Mouse (Mus musculus) common myeloid progenitor, adult 5-6 weeks (primary cell): ENCODE results near the gene Syt13. TPM values are rescaled to one million over a fixed set of nuclear protein-coding genes. Genes with fewer than 3 reads are reported as not detected.
A peak's percentile ranks its signal among the peaks of the same experiment; 100 is the strongest.

Source experiments
- ATAC-seq: replicated peaks from 2 replicates; pipeline ENCODE4 v1.8.0; 2016; ENCODE audit warnings: low read depth, mild to moderate bottlenecking, moderate TSS enrichment, inconsistent platforms; ENCODE audit not compliant: poor library complexity, severe bottlenecking
- total RNA-seq: library from RNA; stranded (forward); fragments of 200-1000, 187-1606 nt; gene quantifications from 2 replicates; pipeline ENCODE4 v1.2.3, GENCODE M21; 2017

Gene Syt13
- not detected in 2 replicates for total RNA-seq

GRCm38 (mm10) chr2:92914933-92915553 lies at the start of gene Syt13:
TSS of gene Syt13 (plus strand) at chr2:92915098.
- peak; percentile 62 for ATAC-seq

- ATAC-seq: no peak
Measured at GRCm38 (mm10) chr2:92866616-92867015, 48.3 kb upstream of the Syt13 start.

- no peak for ATAC-seq
Measured at GRCm38 (mm10) chr2:92870139-92870836, 44.6 kb upstream of the Syt13 start.

DNA sequence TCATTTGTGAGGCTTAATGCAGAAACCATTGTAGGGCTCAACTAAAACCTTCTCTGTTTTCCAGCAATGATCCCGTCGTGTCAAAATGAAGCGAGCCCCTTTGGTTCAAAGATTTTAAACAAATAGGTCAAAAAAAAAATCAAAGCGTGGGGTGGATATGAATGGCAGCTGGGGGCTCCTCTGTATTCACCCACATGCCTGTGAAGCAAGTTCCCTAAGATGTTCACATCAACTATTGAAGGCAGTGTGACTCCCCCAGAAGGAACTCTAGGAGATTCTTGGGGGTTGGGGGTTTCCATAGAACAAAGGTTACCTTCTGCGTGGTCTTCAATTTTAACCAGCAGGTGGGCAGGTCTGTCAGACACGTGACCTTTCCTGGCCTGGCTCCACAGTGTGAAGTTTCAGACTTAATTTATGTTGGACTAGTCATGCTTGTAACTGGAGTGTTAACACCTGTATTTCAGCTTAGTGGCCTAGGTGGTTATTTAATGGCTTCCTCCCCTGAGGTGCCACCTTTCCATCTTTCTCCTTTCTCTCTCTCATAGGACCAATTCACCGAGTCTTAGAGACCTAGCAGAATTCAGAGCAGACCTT lies 43.7 kb upstream of the Syt13 start:
- no peak for ATAC-seq

DNA sequence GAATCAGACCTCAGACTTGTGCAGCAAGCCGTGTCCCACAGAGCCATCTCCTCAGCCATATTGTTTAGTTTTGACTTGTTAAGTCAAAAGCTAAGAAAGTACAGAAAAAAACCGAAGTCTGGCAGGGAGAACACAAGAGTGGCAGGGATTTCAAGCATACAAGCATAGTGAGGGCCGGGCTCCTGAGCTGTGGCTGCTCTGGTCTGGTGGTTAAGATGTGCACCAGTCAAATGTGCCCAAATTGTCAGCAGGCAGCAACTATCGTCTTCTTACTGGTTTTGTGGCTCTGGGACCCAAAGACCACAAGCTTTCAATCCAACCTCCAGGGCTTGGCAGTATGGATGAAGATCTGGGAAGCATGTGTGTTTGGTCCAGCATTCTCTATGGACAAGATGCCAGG lies 42.2 kb upstream of the Syt13 start:
- no peak for ATAC-seq

DNA sequence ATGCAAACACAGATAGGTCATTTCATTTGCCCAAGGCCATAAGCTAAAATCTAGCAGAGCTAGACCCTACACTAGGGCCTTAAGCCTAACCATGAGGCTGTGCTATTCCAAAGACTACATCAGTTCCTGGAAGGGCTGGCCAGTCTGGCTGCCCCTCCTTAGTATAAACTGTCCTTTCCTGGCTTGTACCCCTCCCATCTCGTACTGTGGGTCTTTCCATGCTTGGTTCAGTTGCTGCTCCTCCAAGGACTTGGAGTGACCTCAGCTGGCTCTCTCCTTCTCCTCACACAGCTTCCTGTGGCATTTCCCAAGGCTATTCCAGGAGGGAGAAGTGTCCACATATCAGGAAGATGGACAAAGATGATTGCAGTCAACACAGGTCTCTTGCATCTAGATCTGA lies 40.3 kb upstream of the Syt13 start:
- no peak for ATAC-seq

DNA sequence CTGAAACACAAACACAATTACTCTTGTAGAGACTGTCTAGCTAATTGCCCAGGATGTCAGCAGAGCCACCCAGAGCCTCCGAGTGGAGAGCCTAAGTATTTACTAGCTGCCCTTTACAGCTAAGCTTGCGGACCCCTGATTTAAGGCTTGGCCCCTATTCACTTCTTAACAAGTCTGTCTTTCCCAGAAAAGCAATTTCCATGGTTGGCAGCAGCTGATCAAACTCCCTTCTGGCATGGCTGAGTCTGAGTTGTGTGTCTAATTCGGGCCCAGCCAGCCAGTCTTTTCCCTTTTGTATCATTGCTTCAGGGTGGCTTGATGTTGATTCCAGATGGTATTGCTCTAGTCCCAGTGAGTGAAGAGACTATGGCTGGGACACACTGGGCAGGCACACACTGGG lies 37.4 kb upstream of the Syt13 start:
- ATAC-seq: no peak

DNA sequence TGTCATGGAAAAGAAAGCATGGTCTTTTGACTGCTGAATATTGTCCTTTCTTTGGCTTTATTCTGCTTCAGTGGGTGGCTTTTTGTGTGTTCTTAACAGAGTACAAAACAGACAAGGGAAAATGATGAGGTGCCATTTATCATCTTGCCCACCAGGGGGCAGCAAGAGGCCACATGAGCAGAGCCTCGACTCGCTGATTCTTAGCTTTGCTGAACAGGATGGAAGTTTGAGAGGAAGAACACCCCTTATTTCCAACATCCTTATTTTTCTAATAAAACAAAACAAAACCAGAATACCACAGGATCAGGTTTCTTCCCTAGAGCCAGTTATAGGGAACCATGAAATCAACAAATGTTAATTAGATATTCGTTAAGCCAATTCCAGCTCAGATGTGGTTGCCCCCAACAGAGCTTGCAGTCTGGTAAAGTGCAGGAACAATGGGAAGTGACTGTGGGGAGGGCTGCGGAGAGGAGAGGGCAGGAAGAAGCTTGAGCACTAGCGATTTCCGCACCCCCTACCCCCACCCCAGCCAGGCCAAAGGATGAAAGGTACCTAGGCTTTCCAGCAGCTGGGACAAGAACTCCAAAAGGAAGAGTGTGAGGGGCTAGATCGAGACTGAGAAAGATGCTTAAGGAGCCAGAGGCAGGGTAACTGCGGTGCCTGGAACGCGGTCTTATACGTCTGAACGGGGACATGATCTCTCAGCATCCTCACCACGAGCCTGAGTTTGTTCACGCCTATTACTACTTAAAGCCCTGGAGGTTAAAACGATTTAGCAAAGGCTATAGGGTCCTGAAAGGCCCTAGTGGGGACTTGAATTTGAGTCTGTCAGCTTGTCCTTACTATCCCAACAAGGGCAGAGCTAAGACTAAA lies 31.6 kb upstream of the Syt13 start:
- ATAC-seq: peak; percentile 81

- ATAC-seq: 0 out of 2 replicates have a peak, but pooled peaks have one; percentile 54
Measured at GRCm38 (mm10) chr2:92883912-92884243, 31.0 kb upstream of the Syt13 start.

GRCm38 (mm10) chr2:92884976-92885375 lies 29.9 kb upstream of the Syt13 start:
- no peak for ATAC-seq

- no peak for ATAC-seq
Measured at GRCm38 (mm10) chr2:92886862-92887261, 28.0 kb upstream of the Syt13 start.

- ATAC-seq: no peak
Measured at GRCm38 (mm10) chr2:92892524-92892923, 22.4 kb upstream of the Syt13 start.

- ATAC-seq: no peak
Measured at GRCm38 (mm10) chr2:92903650-92904049, 11.2 kb upstream of the Syt13 start.

GRCm38 (mm10) chr2:92904307-92904859 lies 10.5 kb upstream of the Syt13 start:
- peak; percentile 83 for ATAC-seq

DNA sequence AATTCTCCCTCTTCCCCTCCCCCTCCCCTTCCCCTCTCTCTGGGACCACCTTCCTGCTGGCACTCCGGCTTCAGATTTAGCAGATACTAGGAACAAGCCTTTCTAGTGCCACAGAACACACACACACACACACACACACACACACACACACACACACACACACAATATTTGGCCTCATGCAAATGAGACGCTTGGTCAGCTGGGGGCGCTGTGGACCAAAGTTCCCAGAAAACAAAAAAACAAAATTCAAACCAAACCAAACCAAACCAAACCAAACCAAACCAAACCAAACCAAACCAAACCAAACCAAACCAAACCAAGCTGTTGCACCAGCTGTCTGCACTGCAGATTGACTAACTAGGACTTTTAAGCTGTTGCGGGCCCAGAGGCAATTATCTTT lies 4.5 kb upstream of the Syt13 start:
- no peak for ATAC-seq

GRCm38 (mm10) chr2:92912312-92912711 lies 2.6 kb upstream of the Syt13 start:
- no peak for ATAC-seq

GRCm38 (mm10) chr2:92913295-92913694 lies 1.6 kb upstream of the Syt13 start:
- ATAC-seq: peak; percentile 57

DNA sequence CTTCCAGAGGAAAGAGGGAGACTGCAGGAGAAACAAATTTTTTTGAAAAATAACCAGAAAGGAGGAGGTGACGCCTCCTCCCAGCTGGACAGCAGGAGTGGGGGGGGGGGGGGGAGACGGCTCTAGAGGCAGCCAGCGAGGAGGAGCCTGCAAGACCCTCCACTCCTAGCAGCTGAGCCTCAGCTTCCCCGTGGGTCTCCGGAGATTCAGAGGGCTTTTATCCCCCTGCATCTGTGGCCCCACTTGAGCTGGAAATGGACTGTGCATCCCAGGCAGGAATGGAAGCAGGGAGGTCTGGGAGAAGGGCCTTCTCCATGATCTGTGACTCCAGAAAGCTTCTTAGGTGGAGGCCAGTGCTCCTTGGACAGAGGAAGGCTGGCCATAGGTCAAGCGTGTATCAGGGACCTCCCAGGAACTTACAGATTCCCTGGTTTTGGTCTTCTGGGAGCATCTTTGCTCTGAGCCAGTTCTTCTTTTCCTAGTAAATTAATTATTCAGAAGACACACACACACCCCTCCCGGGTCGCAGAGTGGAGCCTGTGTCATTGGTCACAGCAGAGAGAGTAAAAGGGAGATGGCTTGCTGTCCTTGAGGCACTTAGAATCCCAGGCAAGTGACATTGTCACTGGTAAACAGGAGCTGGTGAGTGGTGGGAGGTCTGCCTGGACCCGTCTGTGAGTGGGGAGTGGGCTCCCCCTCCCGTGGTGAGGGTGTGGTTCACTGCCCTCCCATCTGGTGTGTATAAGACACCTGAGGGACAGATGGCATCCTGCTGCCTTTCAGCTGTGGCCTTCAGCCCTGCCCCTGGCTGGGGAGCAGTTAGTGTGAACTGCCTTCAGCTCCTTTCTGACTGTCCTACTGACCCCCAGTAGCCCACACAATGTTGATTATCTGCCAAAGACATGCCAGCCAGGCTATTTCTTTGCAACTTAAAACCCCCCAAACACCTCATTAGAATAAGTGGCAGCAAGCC lies 1.0 kb downstream of the Syt13 start:
- ATAC-seq: no peak

GRCm38 (mm10) chr2:92917405-92918142 lies 2.7 kb downstream of the Syt13 start:
- ATAC-seq: no peak
